Mouse (Mus musculus) neural tube, embryonic 11.5 days (tissue): Measurements from ENCODE around the gene Errfi1. TPM values are rescaled to one million over a fixed set of nuclear protein-coding genes. Genes with fewer than 3 reads are reported as not detected.
A peak's percentile ranks its signal among the peaks of the same experiment; 100 is the strongest.

Experiments
- ATAC-seq: fragments of 200-750 bp; cut with Nextera tagmentation; 2 replicates; pipeline ENCODE4 v1.8.0; 2017; ENCODE audit warnings: moderate number of reproducible peaks, mild to moderate bottlenecking, moderate TSS enrichment, moderate library complexity; ENCODE audit not compliant: insufficient read depth, low FRiP score, low TSS enrichment
- DNase-seq: peaks from one replicate; pipeline ENCODE4 v3.0.0-alpha.2; 2015; ENCODE audit warnings: low spot score
- H3K27ac ChIP-seq: fragments of 300-500 bp; sonication (generic); 2 replicates; pipeline ENCODE4 v1.5.1; 2014; ENCODE audit warnings: low read depth, mild to moderate bottlenecking, low read length
- H3K27me3 ChIP-seq: fragments of 300-500 bp; sonication (generic); 2 replicates; pipeline ENCODE4 v1.6.1; 2014; ENCODE audit warnings: mild to moderate bottlenecking, low read length, mixed read lengths; ENCODE audit not compliant: control insufficient read depth, insufficient read depth
- H3K36me3 ChIP-seq: fragments of 300-500 bp; sonication (generic); 2 replicates; pipeline ENCODE4 v1.6.1; 2014; ENCODE audit warnings: mild to moderate bottlenecking, low read length, moderate library complexity, mixed read lengths; ENCODE audit not compliant: control insufficient read depth, insufficient read depth
- H3K4me1 ChIP-seq: fragments of 300-500 bp; sonication (generic); 2 replicates; pipeline ENCODE4 v1.6.1; 2014; ENCODE audit warnings: low read length, mixed read lengths; ENCODE audit not compliant: control insufficient read depth, insufficient read depth
- H3K4me2 ChIP-seq: fragments of 300-500 bp; sonication (generic); 2 replicates; pipeline ENCODE4 v1.6.1; 2014; ENCODE audit warnings: low read depth, mild to moderate bottlenecking, moderate library complexity
- H3K4me3 ChIP-seq: fragments of 300-500 bp; sonication (generic); 2 replicates; pipeline ENCODE4 v1.5.1; 2014; ENCODE audit warnings: low read depth, low read length
- H3K9ac ChIP-seq: fragments of 300-500 bp; sonication (generic); 2 replicates; pipeline ENCODE4 v1.6.1; 2014; ENCODE audit warnings: mild to moderate bottlenecking, low read length
- H3K9me3 ChIP-seq: fragments of 300-500 bp; sonication (generic); 2 replicates; pipeline ENCODE4 v1.6.1; 2016; ENCODE audit warnings: low read length; ENCODE audit not compliant: control insufficient read depth
- WGBS: fragments of 180-500 bp; shearing (Covaris S2); extraction: QIAGEN DNeasy Blood & Tissue Kit; methylation state at CpG from one replicate; pipeline ENCODE4 v1.1.7; 2014; 5-methylcytosine and 5-hydroxymethylcytosine counted together
- polyA plus RNA-seq: library from polyadenylated mRNA; unstranded; fragments of >200 nt; fragmentation: Nextera tagmentation; extraction: Ambion mirVana; gene quantifications from 2 replicates; pipeline ENCODE4 v1.2.1, GENCODE M21; 2014

Errfi1 gene
- polyA plus RNA-seq, 1 experiment from 2014 or later: 63.7 TPM

- H3K36me3 ChIP-seq: no peaks in the 10 kb centered on the region
- ATAC-seq: no peak
- H3K27ac ChIP-seq: no peak overlapping the region
- no peaks in the 10 kb centered on the region for H3K27me3 ChIP-seq
- H3K9me3 ChIP-seq: no peaks in the 10 kb centered on the region
- no peak overlapping the region for H3K4me3 ChIP-seq
- H3K9ac ChIP-seq: no peak overlapping the region
- no peak overlapping the region for H3K4me2 ChIP-seq
- WGBS: 89% methylated on average over 8 of the region's 8 CpGs
- no peak for DNase-seq
- H3K4me1 ChIP-seq: peaks cover 12% of the 10 kb centered on the region; the same call in 1 of the 2 replicates
These were observed 32.3 kb upstream of the Errfi1 start for GRCm38 (mm10) chr4:150821381-150821780.

GRCm38 (mm10) chr4:150822624-150823023, 31.1 kb upstream of the Errfi1 start:
- Histone ChIP-seq H3K36me3 (no peaks in the 10 kb centered on the region), H3K4me2 (no peak overlapping the region), H3K27ac (no peak overlapping the region), H3K27me3 (no peaks in the 10 kb centered on the region), H3K9ac (no peak overlapping the region), H3K4me3 (no peak overlapping the region), H3K9me3 (no peaks in the 10 kb centered on the region), H3K4me1 (peaks cover 12% of the 10 kb centered on the region; the same call in 1 of the 2 replicates)
- WGBS: 80% methylated on average over 9 of the region's 9 CpGs
- DNase-seq: no peak
- no peak for ATAC-seq

- H3K9me3 ChIP-seq: no peaks in the 10 kb centered on the region
- H3K27me3 ChIP-seq: no peaks in the 10 kb centered on the region
- peak overlapping the region; percentile 30; the same call in 1 of the 2 replicates for H3K9ac ChIP-seq
- H3K4me3 ChIP-seq: no peak overlapping the region
- H3K27ac ChIP-seq: no peak overlapping the region
- 38% methylated on average over 24 of the region's 24 CpGs for WGBS
- no peak for ATAC-seq
- no peak overlapping the region for H3K4me2 ChIP-seq
- peaks cover 12% of the 10 kb centered on the region; the same call in 1 of the 2 replicates for H3K4me1 ChIP-seq
- no peak for DNase-seq
- no peaks in the 10 kb centered on the region for H3K36me3 ChIP-seq
These were observed 29.9 kb upstream of the Errfi1 start for GRCm38 (mm10) chr4:150823614-150824480.

GRCm38 (mm10) chr4:150824877-150825276, 28.8 kb upstream of the Errfi1 start:
- ATAC-seq (no peak), DNase-seq (no peak)
- Histone ChIP-seq H3K27ac (no peak overlapping the region), H3K4me2 (no peak overlapping the region), H3K27me3 (no peaks in the 10 kb centered on the region), H3K36me3 (no peaks in the 10 kb centered on the region), H3K4me1 (peaks cover 12% of the 10 kb centered on the region; the same call in 1 of the 2 replicates), H3K4me3 (no peak overlapping the region), H3K9ac (no peak overlapping the region), H3K9me3 (no peaks in the 10 kb centered on the region)
- WGBS: 52% methylated on average over 6 of the region's 6 CpGs

- WGBS: 16% methylated on average over 7 of the region's 7 CpGs
- peaks cover 12% of the 10 kb centered on the region; the same call in 1 of the 2 replicates for H3K4me1 ChIP-seq
- no peak overlapping the region for H3K4me2 ChIP-seq
- no peak overlapping the region for H3K4me3 ChIP-seq
- H3K36me3 ChIP-seq: no peaks in the 10 kb centered on the region
- no peak for ATAC-seq
- H3K27me3 ChIP-seq: no peaks in the 10 kb centered on the region
- peak overlapping the region; percentile 41; the same call in 1 of the 2 replicates for H3K27ac ChIP-seq
- H3K9me3 ChIP-seq: no peaks in the 10 kb centered on the region
- 0 out of 2 replicates have a peak overlapping the region, but pooled peaks have one; percentile 8 for H3K9ac ChIP-seq
- no peak for DNase-seq
These were observed 28.2 kb upstream of the Errfi1 start for GRCm38 (mm10) chr4:150825531-150825930.

- H3K9me3 ChIP-seq: no peaks in the 10 kb centered on the region
- no peaks in the 10 kb centered on the region; the same call in 1 of the 2 replicates for H3K4me1 ChIP-seq
- DNase-seq (no peak), ATAC-seq (no peak)
- no peak overlapping the region for H3K27ac ChIP-seq
- no peaks in the 10 kb centered on the region for H3K36me3 ChIP-seq
- H3K27me3 ChIP-seq: no peaks in the 10 kb centered on the region
- H3K9ac ChIP-seq: no peak overlapping the region
- H3K4me3 ChIP-seq: no peak overlapping the region
- 82% methylated on average over 3 of the region's 3 CpGs for WGBS
- no peak overlapping the region for H3K4me2 ChIP-seq
These were observed 22.4 kb upstream of the Errfi1 start for GRCm38 (mm10) chr4:150831321-150831720.

GRCm38 (mm10) chr4:150831941-150832340, 21.8 kb upstream of the Errfi1 start:
- H3K4me1 ChIP-seq: no peaks in the 10 kb centered on the region; the same call in 1 of the 2 replicates
- H3K36me3 ChIP-seq: no peaks in the 10 kb centered on the region
- no peaks in the 10 kb centered on the region for H3K9me3 ChIP-seq
- H3K4me3 ChIP-seq: no peak overlapping the region
- H3K4me2 ChIP-seq: no peak overlapping the region
- no peak for ATAC-seq
- WGBS: 91% methylated on average over 6 of the region's 6 CpGs
- DNase-seq: no peak
- no peaks in the 10 kb centered on the region for H3K27me3 ChIP-seq
- H3K9ac ChIP-seq: no peak overlapping the region
- H3K27ac ChIP-seq: no peak overlapping the region

GRCm38 (mm10) chr4:150835163-150835562, 18.6 kb upstream of the Errfi1 start:
- Histone ChIP-seq H3K9me3 (no peaks in the 10 kb centered on the region), H3K4me1 (no peaks in the 10 kb centered on the region; the same call in 1 of the 2 replicates), H3K27ac (no peak overlapping the region), H3K27me3 (no peaks in the 10 kb centered on the region), H3K36me3 (no peaks in the 10 kb centered on the region), H3K9ac (no peak overlapping the region), H3K4me3 (no peak overlapping the region), H3K4me2 (no peak overlapping the region)
- ATAC-seq: no peak
- 93% methylated on average over 5 of the region's 5 CpGs for WGBS
- no peak for DNase-seq

- H3K27me3 ChIP-seq: no peaks in the 10 kb centered on the region
- H3K4me2 ChIP-seq: no peak overlapping the region
- WGBS: 92% methylated on average over 13 of the region's 13 CpGs
- no peak overlapping the region for H3K4me3 ChIP-seq
- no peak for DNase-seq
- H3K9me3 ChIP-seq: no peaks in the 10 kb centered on the region
- H3K27ac ChIP-seq: no peak overlapping the region
- H3K4me1 ChIP-seq: no peaks in the 10 kb centered on the region; the same call in 1 of the 2 replicates
- no peak overlapping the region for H3K9ac ChIP-seq
- no peaks in the 10 kb centered on the region for H3K36me3 ChIP-seq
- no peak for ATAC-seq
These were observed 17.5 kb upstream of the Errfi1 start for GRCm38 (mm10) chr4:150836258-150836657.
